Mouse (Mus musculus) liver, embryonic 12.5 days (tissue): Measurements from ENCODE around the gene Pigc. TPM values are rescaled to one million over a fixed set of nuclear protein-coding genes. Genes with fewer than 3 reads are reported as not detected.

Source experiments
- ATAC-seq: fragments of 200-750 bp; cut with Nextera tagmentation; 2 replicates; pipeline ENCODE4 v1.8.0; 2017; ENCODE audit warnings: moderate number of reproducible peaks, mild to moderate bottlenecking, moderate library complexity
- H3K27ac ChIP-seq: fragments of 300-500 bp; sonication (generic); 2 replicates; pipeline ENCODE4 v1.5.1; 2016; ENCODE audit warnings: mild to moderate bottlenecking
- H3K27me3 ChIP-seq: fragments of 300-500 bp; sonication (generic); replicated peaks from 2 replicates; pipeline ENCODE4 v1.6.1; 2016; ENCODE audit warnings: mild to moderate bottlenecking, moderate library complexity
- H3K36me3 ChIP-seq: fragments of 300-500 bp; sonication (generic); 2 replicates; pipeline ENCODE4 v1.6.1; 2016; ENCODE audit warnings: mild to moderate bottlenecking, moderate library complexity
- H3K4me1 ChIP-seq: fragments of 300-500 bp; sonication (generic); 2 replicates; pipeline ENCODE4 v1.6.1; 2016
- H3K4me2 ChIP-seq: fragments of 300-500 bp; sonication (generic); 2 replicates; pipeline ENCODE4 v1.6.1; 2016; ENCODE audit warnings: mild to moderate bottlenecking, moderate library complexity
- H3K4me3 ChIP-seq: fragments of 300-500 bp; sonication (generic); 2 replicates; pipeline ENCODE4 v1.5.1; 2016; ENCODE audit warnings: mild to moderate bottlenecking, moderate library complexity
- H3K9ac ChIP-seq: fragments of 300-500 bp; sonication (generic); 2 replicates; pipeline ENCODE4 v1.6.1; 2016; ENCODE audit warnings: mild to moderate bottlenecking, moderate library complexity
- H3K9me3 ChIP-seq: fragments of 300-500 bp; sonication (generic); replicated peaks from 2 replicates; pipeline ENCODE4 v1.6.1; 2016; ENCODE audit warnings: mild to moderate bottlenecking, moderate library complexity
- WGBS: fragments of 180-500 bp; shearing (Covaris S2); methylation state at CpG from one replicate; pipeline ENCODE4 v1.1.7; 2016; ENCODE audit not compliant: insufficient replicate concordance; 5-methylcytosine and 5-hydroxymethylcytosine counted together
- polyA plus RNA-seq: library from polyadenylated mRNA; unstranded; fragments of >200 nt; fragmentation: Nextera tagmentation; extraction: Ambion mirVana; gene quantifications from 2 replicates; pipeline ENCODE4 v1.2.1, GENCODE M21; 2016

Pigc gene
- polyA plus RNA-seq, 1 experiment from 2014 or later: 12.2 TPM

DNA sequence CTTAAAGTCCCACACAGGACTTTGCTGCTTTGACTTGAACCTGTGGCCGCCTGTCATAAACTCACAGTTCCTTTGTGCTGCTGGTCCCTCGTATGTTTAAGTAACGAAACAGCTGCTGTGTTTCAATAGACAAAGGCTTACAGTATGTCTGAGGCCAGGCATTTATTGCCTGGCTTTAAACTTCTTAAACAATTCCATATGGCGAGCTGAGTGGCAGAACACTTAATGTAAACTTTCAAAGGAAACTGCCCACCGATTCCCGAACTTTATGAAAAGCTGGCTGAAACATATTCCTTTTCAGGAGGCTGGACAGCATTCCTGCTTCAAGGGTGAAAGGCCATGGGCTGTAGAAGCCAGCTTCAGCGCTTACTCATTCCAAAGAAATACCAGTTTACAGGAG lies 48.0 kb downstream of the Pigc start:
- Histone ChIP-seq H3K27ac (no peak overlapping the region), H3K9ac (no peak overlapping the region), H3K4me2 (no peak overlapping the region), H3K9me3 (no peaks in the 10 kb centered on the region), H3K36me3 (no peaks in the 10 kb centered on the region), H3K4me3 (no peak overlapping the region), H3K27me3 (no peaks in the 10 kb centered on the region), H3K4me1 (0 out of 2 replicates have a peak, but pooled peaks cover 7% of the 10 kb centered on the region)
- 56% methylated on average over 7 of the region's 7 CpGs for WGBS
- ATAC-seq: no peak

DNA sequence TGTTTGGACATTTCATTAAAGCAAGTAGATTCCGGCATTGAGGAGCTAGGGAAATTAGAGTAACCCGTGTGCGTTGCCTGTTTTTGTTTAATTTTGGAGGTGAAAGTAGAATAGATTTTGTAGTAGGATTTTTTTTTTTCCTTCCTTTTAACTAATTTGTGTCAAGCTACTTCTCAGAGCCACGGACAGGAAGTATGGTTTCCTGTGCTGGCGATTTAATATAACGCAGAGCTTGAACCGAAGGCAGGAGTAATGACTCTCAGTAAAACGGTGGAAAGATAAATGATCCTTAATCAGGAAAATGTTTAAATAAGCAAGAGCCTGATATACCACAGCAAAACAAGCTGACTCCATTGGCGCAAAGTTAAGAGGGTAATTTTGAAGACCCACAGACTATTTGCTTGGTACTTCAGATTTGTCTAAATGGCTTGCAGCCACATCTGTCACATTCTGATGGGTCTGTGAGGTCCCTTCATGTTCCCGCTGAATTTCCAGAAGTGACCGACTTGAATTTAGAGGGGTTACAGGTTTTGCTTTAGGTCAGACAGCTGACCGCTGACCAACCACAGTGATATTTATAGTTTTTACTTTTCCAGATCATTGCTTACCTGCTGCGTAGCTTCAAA lies 49.1 kb downstream of the Pigc start:
- Histone ChIP-seq H3K4me3 (no peak overlapping the region), H3K9me3 (no peaks in the 10 kb centered on the region), H3K9ac (no peak overlapping the region), H3K27me3 (no peaks in the 10 kb centered on the region), H3K27ac (no peak overlapping the region), H3K4me1 (0 out of 2 replicates have a peak, but pooled peaks cover 7% of the 10 kb centered on the region), H3K36me3 (no peaks in the 10 kb centered on the region), H3K4me2 (peak overlapping the region; percentile 20; the same call in 1 of the 2 replicates)
- ATAC-seq: no peak
- 25% methylated on average over 13 of the region's 13 CpGs for WGBS

DNA sequence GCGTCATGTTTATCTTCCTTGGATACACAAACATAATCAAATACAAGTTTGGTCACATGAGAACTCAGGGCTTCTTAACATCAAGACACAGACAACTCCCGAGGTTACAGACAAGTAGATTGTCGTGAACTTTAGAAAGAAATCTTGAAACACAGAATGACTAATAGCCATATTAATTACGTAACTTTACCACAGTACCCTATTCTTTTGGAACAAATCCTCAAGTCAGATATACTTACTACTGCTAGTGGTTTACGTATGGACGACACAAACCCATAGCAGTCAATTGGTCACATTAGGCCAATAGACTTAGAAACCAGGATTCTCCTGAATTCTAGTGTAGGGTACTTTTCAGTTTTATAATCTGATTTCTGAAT lies 49.6 kb downstream of the Pigc start:
- H3K9me3 ChIP-seq: no peaks in the 10 kb centered on the region
- no peak overlapping the region for H3K4me2 ChIP-seq
- no peak overlapping the region for H3K9ac ChIP-seq
- H3K4me3 ChIP-seq: no peak overlapping the region
- 54% methylated on average over 6 of the region's 6 CpGs for WGBS
- H3K4me1 ChIP-seq: 0 out of 2 replicates have a peak, but pooled peaks cover 7% of the 10 kb centered on the region
- ATAC-seq: no peak
- no peaks in the 10 kb centered on the region for H3K36me3 ChIP-seq
- H3K27me3 ChIP-seq: no peaks in the 10 kb centered on the region
- H3K27ac ChIP-seq: no peak overlapping the region

DNA sequence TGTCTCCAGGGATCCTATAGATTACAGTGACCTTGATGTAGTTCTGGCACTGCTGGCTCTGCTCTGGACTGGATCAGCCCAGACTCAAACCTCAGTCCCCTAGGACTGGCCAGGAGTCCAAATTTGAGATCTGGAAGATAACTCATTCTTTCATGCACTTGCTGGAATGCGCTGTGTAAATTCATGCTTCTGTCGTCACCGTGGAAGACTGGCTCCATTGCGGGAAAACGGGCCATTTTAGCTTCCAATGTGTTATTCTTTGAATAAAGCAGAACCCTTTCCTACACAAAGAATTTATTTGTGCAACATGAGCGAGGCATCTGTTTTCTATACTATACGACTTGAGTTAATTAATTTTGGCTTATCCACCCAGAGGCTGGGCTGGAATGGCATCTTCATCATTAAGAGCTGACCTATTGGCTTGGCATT lies 51.3 kb downstream of the Pigc start:
- Histone ChIP-seq H3K36me3 (no peaks in the 10 kb centered on the region), H3K4me1 (0 out of 2 replicates have a peak, but pooled peaks cover 7% of the 10 kb centered on the region), H3K4me3 (no peak overlapping the region), H3K27me3 (no peaks in the 10 kb centered on the region), H3K9ac (no peak overlapping the region), H3K9me3 (no peaks in the 10 kb centered on the region), H3K27ac (no peak overlapping the region), H3K4me2 (no peak overlapping the region)
- ATAC-seq: no peak
- WGBS: 80% methylated on average over 7 of the region's 7 CpGs

DNA sequence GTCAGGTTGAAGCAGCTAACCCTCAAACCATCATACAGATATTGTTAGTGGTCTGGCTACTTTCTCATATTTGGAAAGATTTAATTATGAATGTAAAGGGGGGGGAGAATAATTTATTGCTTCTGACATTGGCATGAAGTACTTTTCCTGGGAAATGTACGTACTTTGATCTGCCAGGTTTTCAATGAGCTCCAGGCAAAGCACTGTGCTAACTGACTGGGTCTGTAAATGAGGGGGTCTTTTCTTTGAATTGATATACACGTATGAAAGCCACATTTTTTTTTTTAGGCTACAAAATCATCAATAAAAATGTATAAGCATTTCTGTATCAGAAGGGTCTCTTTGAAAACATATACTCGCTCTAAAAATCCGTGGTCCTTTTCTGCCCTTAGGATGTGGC lies 51.8 kb downstream of the Pigc start:
- no peak overlapping the region for H3K4me3 ChIP-seq
- no peaks in the 10 kb centered on the region for H3K27me3 ChIP-seq
- H3K9me3 ChIP-seq: no peaks in the 10 kb centered on the region
- H3K9ac ChIP-seq: no peak overlapping the region
- H3K4me2 ChIP-seq: no peak overlapping the region
- WGBS: 55% methylated on average over 4 of the region's 4 CpGs
- no peak for ATAC-seq
- H3K4me1 ChIP-seq: 0 out of 2 replicates have a peak, but pooled peaks cover 7% of the 10 kb centered on the region
- H3K36me3 ChIP-seq: no peaks in the 10 kb centered on the region
- no peak overlapping the region for H3K27ac ChIP-seq

Other genes starting within 250 kb of the Pigc start
- gene Fasl, start 180.7 kb upstream of the Pigc start, polyA plus RNA-seq: not detected in 2 replicates
- gene Suco, start 92.5 kb upstream of the Pigc start, polyA plus RNA-seq: 13.3 and 16.3 TPM in 2 replicates
- gene 4930558K02Rik, start 10.4 kb downstream of the Pigc start, polyA plus RNA-seq: not detected in 2 replicates